Mouse (Mus musculus) MEL (cell line): Measurements from ENCODE around the gene Pygo1.

Experiments
- BHLHE40 ChIP-seq: IDR thresholded peaks from 2 replicates; pipeline ENCODE4 v1.6.1; 2012; ENCODE audit warnings: low read depth, mild to moderate bottlenecking, inconsistent platforms, low read length, improper control_type of control experiment, borderline replicate concordance
- CHD2 ChIP-seq: IDR thresholded peaks from 2 replicates; pipeline ENCODE4 v1.6.1; 2011; ENCODE audit warnings: low read length, improper control_type of control experiment
- CTCF ChIP-seq, 3 experiments: IDR thresholded peaks in 2 of 3; conservative IDR thresholded peaks in 1 of 3; 2 replicates each; pipeline ENCODE4 v1.5.1; 2011 to 2012; ENCODE audit warnings: low read length in 3 of 3, low read depth in 2 of 3, mild to moderate bottlenecking in 2 of 3, improper control_type of control experiment in 1 of 3, inconsistent platforms in 1 of 3, mixed read lengths in 1 of 3, moderate library complexity in 1 of 3; ENCODE audit not compliant: control insufficient read depth in 1 of 3, insufficient read depth in 1 of 3, poor library complexity in 1 of 3, severe bottlenecking in 1 of 3
- E2F4 ChIP-seq: IDR thresholded peaks from 2 replicates; pipeline ENCODE4 v1.6.1; 2011; ENCODE audit warnings: low read depth, low read length, improper control_type of control experiment, borderline replicate concordance
- EP300 ChIP-seq, 2 experiments: IDR thresholded peaks; 2 replicates each; pipeline ENCODE4 v1.6.1; 2011; ENCODE audit warnings: improper control_type of control experiment in 2 of 2, low read length in 2 of 2, low read depth in 1 of 2, mild to moderate bottlenecking in 1 of 2
- GATA1 ChIP-seq: IDR thresholded peaks from 2 replicates; pipeline ENCODE4 v1.6.1; 2011; ENCODE audit warnings: low read depth, low read length, improper control_type of control experiment
- JUND ChIP-seq: IDR thresholded peaks from 2 replicates; pipeline ENCODE4 v1.6.1; 2011; ENCODE audit warnings: low read depth, mild to moderate bottlenecking, improper control_type of control experiment, low read length
- MEF2A ChIP-seq: IDR thresholded peaks from 2 replicates; pipeline ENCODE4 v1.6.1; 2014; ENCODE audit warnings: low read depth, mild to moderate bottlenecking, inconsistent platforms, low read length, improper control_type of control experiment; ENCODE audit not compliant: poor library complexity, insufficient replicate concordance, severe bottlenecking; ENCODE audit errors: extremely low read depth
- MYC ChIP-seq: IDR thresholded peaks from 2 replicates; pipeline ENCODE4 v1.6.1; 2011; ENCODE audit warnings: low read depth, mild to moderate bottlenecking, low read length, improper control_type of control experiment, moderate library complexity
- POLR2A ChIP-seq, 2 experiments: IDR thresholded peaks; 2 replicates each; pipeline ENCODE4 v1.6.1; 2011 to 2012; ENCODE audit warnings: low read length in 2 of 2, mild to moderate bottlenecking in 2 of 2, control low read depth in 1 of 2, improper control_type of control experiment in 1 of 2, low read depth in 1 of 2, moderate library complexity in 1 of 2; ENCODE audit not compliant: control insufficient read depth in 1 of 2, insufficient read depth in 1 of 2, poor library complexity in 1 of 2
- RAD21 ChIP-seq: IDR thresholded peaks from 2 replicates; pipeline ENCODE4 v1.6.1; 2011; ENCODE audit warnings: mild to moderate bottlenecking, low read depth, low read length, improper control_type of control experiment
- SIN3A ChIP-seq: IDR thresholded peaks from 2 replicates; pipeline ENCODE4 v1.6.1; 2012; ENCODE audit warnings: low read length, improper control_type of control experiment, inconsistent platforms
- USF2 ChIP-seq, 2 experiments: IDR thresholded peaks; 2 replicates each; pipeline ENCODE4 v1.6.1; 2011 to 2012; ENCODE audit warnings: improper control_type of control experiment in 2 of 2, low read length in 2 of 2, borderline replicate concordance in 1 of 2, inconsistent platforms in 1 of 2, low read depth in 1 of 2, mild to moderate bottlenecking in 1 of 2; ENCODE audit not compliant: insufficient read depth in 1 of 2
- ZNF384 ChIP-seq: IDR thresholded peaks from 2 replicates; pipeline ENCODE4 v1.6.1; 2012; ENCODE audit warnings: low read depth, mild to moderate bottlenecking, inconsistent platforms, low read length, improper control_type of control experiment

GRCm38 (mm10) chr9:72935309-72935708, 9.9 kb downstream of the Pygo1 start:
- TF ChIP-seq GATA1 (no peak), CTCF (IDR thresholded peaks at IDR 0.05 in 2 of 3, conservative IDR thresholded peaks at IDR 0.05 in 1 of 3; ENCODE audit: control insufficient read depth in 1 of 3, insufficient read depth in 1 of 3, low read depth in 2 of 3, low read length in 3 of 3, poor library complexity in 1 of 3, severe bottlenecking in 1 of 3) (peak; percentile 39 to 48 (median 46); a peak in 5 of 6 replicates), E2F4 (no peak), POLR2A (IDR thresholded peaks at IDR 0.05; ENCODE audit: control insufficient read depth in 1 of 2, insufficient read depth in 1 of 2, low read depth in 1 of 2, low read length in 2 of 2, poor library complexity in 1 of 2) (no peak), MYC (no peak), SIN3A (no peak), RAD21 (peak; percentile 28), ZNF384 (no peak), USF2 (IDR thresholded peaks at IDR 0.05; ENCODE audit: borderline replicate concordance in 1 of 2, insufficient read depth in 1 of 2, low read depth in 1 of 2, low read length in 2 of 2) (no peak), MEF2A (no peak), CHD2 (no peak), JUND (no peak), EP300 (IDR thresholded peaks at IDR 0.05; ENCODE audit: low read depth in 1 of 2, low read length in 2 of 2) (no peak), BHLHE40 (no peak)
